Mouse (Mus musculus) embryonic facial prominence, embryonic 13.5 days (tissue): ENCODE results near the gene Ak3. TPM values are rescaled to one million over a fixed set of nuclear protein-coding genes. Genes with fewer than 3 reads are reported as not detected.
A peak's percentile ranks its signal among the peaks of the same experiment; 100 is the strongest.

ENCODE experiments used
- ATAC-seq: fragments of 200-750 bp; cut with Nextera tagmentation; 2 replicates; pipeline ENCODE4 v1.8.0; 2017; ENCODE audit warnings: low read depth; ENCODE audit not compliant: insufficient number of reproducible peaks, insufficient read depth, low FRiP score, low TSS enrichment
- H3K27ac ChIP-seq: fragments of 300-500 bp; sonication (generic); 2 replicates; pipeline ENCODE4 v1.5.1; 2015; ENCODE audit warnings: moderate library complexity, mild to moderate bottlenecking, inconsistent platforms
- H3K27me3 ChIP-seq: fragments of 300-500 bp; sonication (generic); 2 replicates; pipeline ENCODE4 v1.6.1; 2015; ENCODE audit warnings: mild to moderate bottlenecking, inconsistent platforms
- H3K36me3 ChIP-seq: fragments of 300-500 bp; sonication (generic); 2 replicates; pipeline ENCODE4 v1.6.1; 2015; ENCODE audit warnings: mild to moderate bottlenecking, inconsistent platforms
- H3K4me1 ChIP-seq: fragments of 300-500 bp; sonication (generic); 2 replicates; pipeline ENCODE4 v1.6.1; 2015; ENCODE audit warnings: inconsistent platforms
- H3K4me2 ChIP-seq: fragments of 300-500 bp; sonication (generic); 2 replicates; pipeline ENCODE4 v1.6.1; 2015; ENCODE audit warnings: moderate library complexity, mild to moderate bottlenecking, inconsistent platforms
- H3K4me3 ChIP-seq: fragments of 300-500 bp; sonication (generic); 2 replicates; pipeline ENCODE4 v1.5.1; 2015; ENCODE audit warnings: mild to moderate bottlenecking, inconsistent platforms
- H3K9ac ChIP-seq: fragments of 300-500 bp; sonication (generic); 2 replicates; pipeline ENCODE4 v1.6.1; 2015; ENCODE audit warnings: mild to moderate bottlenecking, inconsistent platforms
- H3K9me3 ChIP-seq: fragments of 300-500 bp; sonication (generic); 2 replicates; pipeline ENCODE4 v1.6.1; 2016; ENCODE audit warnings: inconsistent platforms
- WGBS: fragments of 180-500 bp; shearing (Covaris S2); methylation state at CpG from one replicate; pipeline ENCODE4 v1.1.7; 2015; ENCODE audit warnings: mixed read lengths; 5-methylcytosine and 5-hydroxymethylcytosine counted together
- polyA plus RNA-seq: library from polyadenylated mRNA; unstranded; fragments of >200 nt; fragmentation: Nextera tagmentation; extraction: Ambion mirVana; gene quantifications from 2 replicates; pipeline ENCODE4 v1.2.1, GENCODE M21; 2015

Gene Ak3
- polyA plus RNA-seq, 1 experiment from 2014 or later: 68.8 TPM

DNA sequence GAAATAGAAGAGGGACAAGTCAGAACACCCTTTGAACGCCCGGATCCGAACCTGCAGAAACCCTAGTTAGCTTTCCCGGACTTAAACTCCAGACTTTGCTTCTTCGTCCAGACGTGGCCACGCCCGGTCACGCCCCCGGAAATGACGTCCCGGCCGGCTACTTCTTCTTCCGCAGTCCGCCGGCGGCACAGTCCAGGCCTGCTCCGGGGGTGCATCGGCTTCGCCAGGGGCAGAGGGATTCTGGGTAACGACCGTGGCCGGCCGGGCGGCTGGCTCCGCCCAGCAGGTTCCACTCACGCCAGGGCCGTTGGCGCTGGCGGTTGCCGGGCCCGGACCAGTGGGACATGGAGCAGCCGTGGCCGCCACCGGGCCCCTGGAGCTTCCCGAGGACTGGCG is 57.6 kb downstream of the Ak3 start, which contains the start of gene Cdc37l1:
Cdc37l1 (plus strand) TSS at position 159 of the 396 bp plus-strand sequence.
- Histone ChIP-seq H3K4me2 (peak within 1 kb of the TSS; percentile 79), H3K9ac (peak within 1 kb of the TSS; percentile 89), H3K4me1 (peaks cover 15% of the 10 kb centered on the region), H3K9me3 (no peaks in the 10 kb centered on the region), H3K4me3 (peak within 1 kb of the TSS; percentile 73), H3K27ac (peak within 1 kb of the TSS; percentile 86), H3K36me3 (peaks cover 21% of the 10 kb centered on the region), H3K27me3 (no peaks in the 10 kb centered on the region)
- under 1% methylated on average over 37 of the region's 37 CpGs for WGBS
- peak; percentile 96 for ATAC-seq

- no peak for ATAC-seq
- Histone ChIP-seq H3K36me3 (peaks cover 14% of the 10 kb centered on the region), H3K9me3 (no peaks in the 10 kb centered on the region), H3K4me2 (peak overlapping the region; percentile 79), H3K27ac (peak overlapping the region; percentile 86), H3K4me3 (peak overlapping the region; percentile 73), H3K9ac (peak overlapping the region; percentile 89), H3K27me3 (no peaks in the 10 kb centered on the region), H3K4me1 (peaks cover 15% of the 10 kb centered on the region)
- WGBS: 75% methylated on average over 8 of the region's 8 CpGs
Observed at GRCm38 (mm10) chr19:28989515-28989914, 58.2 kb downstream of the Ak3 start.

DNA sequence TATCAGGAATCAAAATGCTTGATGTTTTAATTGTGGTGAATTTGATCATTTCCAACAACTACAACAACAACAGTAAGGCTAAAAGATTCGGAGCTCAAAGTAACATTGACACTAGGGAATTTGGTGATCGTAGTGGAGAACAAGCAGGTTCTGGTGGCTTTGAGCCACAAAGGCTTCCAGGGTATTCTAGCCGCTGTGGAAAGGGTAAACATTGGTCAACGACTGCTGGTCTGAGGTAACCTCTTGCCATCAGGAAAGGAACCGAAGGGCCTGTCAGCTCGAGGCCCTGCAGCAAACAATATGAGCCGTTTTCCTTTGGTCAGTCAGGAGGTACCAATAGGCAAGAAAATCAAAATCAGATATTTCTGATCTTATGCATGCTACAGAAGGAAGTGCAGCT is 65.1 kb downstream of the Ak3 start:
- no peak overlapping the region for H3K9ac ChIP-seq
- no peaks in the 10 kb centered on the region for H3K9me3 ChIP-seq
- no peak overlapping the region for H3K27ac ChIP-seq
- H3K36me3 ChIP-seq: no peaks in the 10 kb centered on the region
- 74% methylated on average over 7 of the region's 7 CpGs for WGBS
- H3K4me2 ChIP-seq: no peak overlapping the region
- ATAC-seq: no peak
- H3K27me3 ChIP-seq: no peaks in the 10 kb centered on the region
- no peaks in the 10 kb centered on the region for H3K4me1 ChIP-seq
- H3K4me3 ChIP-seq: no peak overlapping the region

- H3K9ac ChIP-seq: peak overlapping the region; percentile 58; the same call in 1 of the 2 replicates
Observed at GRCm38 (mm10) chr19:28974862-28975611, 72.7 kb downstream of the Ak3 start.

More at GRCm38 (mm10) chr19:28974862-28975611, 72.7 kb downstream of the Ak3 start:
- H3K27me3 ChIP-seq: peaks cover 9% of the 10 kb centered on the region
- peak overlapping the region; percentile 71 for H3K4me2 ChIP-seq
- peaks cover 4% of the 10 kb centered on the region; the same call in 1 of the 2 replicates for H3K4me1 ChIP-seq
- H3K4me3 ChIP-seq: peak overlapping the region; percentile 42
- no peaks in the 10 kb centered on the region for H3K9me3 ChIP-seq
- no peaks in the 10 kb centered on the region for H3K36me3 ChIP-seq
- 16% methylated on average over 35 of the region's 35 CpGs for WGBS
- no peak for ATAC-seq
- no peak overlapping the region for H3K27ac ChIP-seq

Other genes starting within 250 kb of the Ak3 start
- gene Slc1a1, start 212.9 kb downstream of the Ak3 start, polyA plus RNA-seq: 2.2 TPM in 2 replicates
- gene Plpp6, start 84.0 kb downstream of the Ak3 start, polyA plus RNA-seq: 6.4 and 6.8 TPM in 2 replicates
- gene 4430402I18Rik, start 80.2 kb downstream of the Ak3 start, polyA plus RNA-seq: 0.30 and 0.77 TPM in 2 replicates
- 45.4 and 47.6 TPM in 2 replicates for gene Cdc37l1, start 57.6 kb downstream of the Ak3 start, polyA plus RNA-seq
- 60.4 and 67.0 TPM in 2 replicates for gene Rcl1, start 53.4 kb upstream of the Ak3 start, polyA plus RNA-seq
- gene Jak2, start 203.9 kb upstream of the Ak3 start, polyA plus RNA-seq: 11.0 and 13.3 TPM in 2 replicates